Mouse (Mus musculus) bone marrow, adult 2 months (tissue): Measurements from ENCODE around the gene Neurl2. TPM values are rescaled to one million over a fixed set of nuclear protein-coding genes. Genes with fewer than 3 reads are reported as not detected.

ENCODE experiments used
- H3K27ac ChIP-seq: fragments of 200-500 bp; 2 replicates; pipeline ENCODE4 v1.5.1; 2012; ENCODE audit warnings: low read depth, mild to moderate bottlenecking, control low read depth, inconsistent platforms, low read length; ENCODE audit not compliant: control insufficient read depth, poor library complexity, insufficient read depth
- H3K4me1 ChIP-seq: fragments of 200-500 bp; 2 replicates; pipeline ENCODE4 v1.6.1; 2011; ENCODE audit warnings: low read length; ENCODE audit not compliant: control insufficient read depth, insufficient read depth
- H3K4me3 ChIP-seq: fragments of 200-500 bp; replicated peaks from 2 replicates; pipeline ENCODE3; 2011; ENCODE audit warnings: mild to moderate bottlenecking, low read depth, low read length, control low read depth; ENCODE audit not compliant: control insufficient read depth
- CTCF ChIP-seq: fragments of 200-500 bp; IDR thresholded peaks from 2 replicates; pipeline ENCODE4 v1.5.1; 2011; ENCODE audit warnings: low read length, control low read depth; ENCODE audit not compliant: control insufficient read depth, insufficient read depth
- POLR2A ChIP-seq: fragments of 200-500 bp; IDR thresholded peaks from 2 replicates; pipeline ENCODE4 v1.6.1; 2011; ENCODE audit warnings: low read depth, mild to moderate bottlenecking, control low read depth, low read length, borderline replicate concordance; ENCODE audit not compliant: control insufficient read depth
- WGBS: fragments of 180-500 bp; shearing (Covaris S2); methylation state at CpG from one replicate; pipeline ENCODE4 v1.1.7; 2018; 5-methylcytosine and 5-hydroxymethylcytosine counted together
- polyA plus RNA-seq: library from polyadenylated mRNA; stranded (reverse); fragments of >200 nt; gene quantifications from 2 replicates; pipeline ENCODE4 v1.2.4, GENCODE M21; 2011; ENCODE audit warnings: low replicate concordance; ENCODE audit not compliant: missing spikeins, insufficient read depth, insufficient read length

Gene Neurl2
- polyA plus RNA-seq, 1 experiment, result not detected

- 83% methylated on average over 4 of the region's 4 CpGs for WGBS
- Histone ChIP-seq H3K4me3 (no peak overlapping the region), H3K4me1 (no peaks in the 10 kb centered on the region), H3K27ac (no peak overlapping the region)
- TF ChIP-seq POLR2A (no peak), CTCF (no peak)
Observed at GRCm38 (mm10) chr2:164795868-164796267, 37.4 kb downstream of the Neurl2 start.

- no peaks in the 10 kb centered on the region for H3K4me1 ChIP-seq
- 27% methylated on average over 5 of the region's 5 CpGs for WGBS
- no peak overlapping the region for H3K4me3 ChIP-seq
- TF ChIP-seq CTCF (peak; percentile 90), POLR2A (no peak)
- no peak overlapping the region for H3K27ac ChIP-seq
Observed at GRCm38 (mm10) chr2:164794293-164794692, 39.0 kb downstream of the Neurl2 start.

GRCm38 (mm10) chr2:164793772-164794171 is 39.5 kb downstream of the Neurl2 start:
- no peak for TF ChIP-seq POLR2A
- TF ChIP-seq CTCF, result no peak

GRCm38 (mm10) chr2:164793236-164793635 is 40.0 kb downstream of the Neurl2 start:
- H3K27ac ChIP-seq, result no peak overlapping the region
- TF ChIP-seq CTCF, result peak; percentile 74
- no peak for TF ChIP-seq POLR2A
- peaks cover 1% of the 10 kb centered on the region; the same call in 1 of the 2 replicates for H3K4me1 ChIP-seq
- H3K4me3 ChIP-seq, result no peak overlapping the region
- 94% methylated on average over 3 of the region's 3 CpGs for WGBS

More at GRCm38 (mm10) chr2:164793772-164794171, 39.5 kb downstream of the Neurl2 start:
- H3K4me1 ChIP-seq, result no peaks in the 10 kb centered on the region
- WGBS, result 80% methylated on average over 2 of the region's 2 CpGs
- no peak overlapping the region for H3K27ac ChIP-seq
- H3K4me3 ChIP-seq, result no peak overlapping the region

DNA sequence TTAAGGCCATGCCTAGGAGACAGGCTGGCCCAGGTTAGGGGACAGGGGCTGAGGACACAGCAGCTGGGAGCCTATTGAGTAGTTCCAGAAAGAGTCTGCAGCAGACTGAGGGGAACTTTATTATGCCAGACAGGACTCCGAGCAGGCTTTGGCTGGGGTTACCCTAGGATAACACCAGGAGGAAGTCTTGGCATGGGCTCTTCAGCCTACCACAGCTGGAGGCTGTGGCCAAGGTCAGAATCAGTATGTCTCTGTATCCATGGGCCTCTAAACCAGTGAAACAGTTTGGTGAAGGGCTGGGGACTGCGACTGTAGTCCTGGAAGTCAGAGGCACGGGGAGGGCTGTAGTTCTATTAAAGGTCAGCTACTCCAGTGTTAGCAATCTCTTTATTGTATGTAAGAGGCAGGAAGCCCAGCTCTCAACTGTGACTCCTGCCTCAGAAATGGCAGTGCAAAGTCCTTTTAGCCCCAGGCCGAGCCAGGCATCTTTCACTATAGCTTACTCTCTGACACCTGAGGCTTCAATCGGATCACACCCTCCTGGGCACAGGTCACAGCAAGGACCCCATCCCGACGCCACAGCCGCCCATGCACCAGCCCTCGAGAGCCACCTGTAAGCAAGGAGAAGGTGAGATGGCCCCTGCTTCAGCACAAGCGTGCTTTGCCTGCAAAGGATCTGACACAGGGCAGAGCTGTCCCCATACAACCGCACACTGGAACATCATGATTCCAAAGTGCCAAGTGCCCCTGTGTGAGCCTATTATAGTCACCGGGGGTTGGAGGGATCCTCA is 40.7 kb downstream of the Neurl2 start:
- WGBS, result 93% methylated on average over 12 of the region's 12 CpGs
- Histone ChIP-seq H3K4me1 (peaks cover 1% of the 10 kb centered on the region; the same call in 1 of the 2 replicates), H3K27ac (no peak overlapping the region), H3K4me3 (no peak overlapping the region)
- TF ChIP-seq CTCF (no peak), POLR2A (no peak)

GRCm38 (mm10) chr2:164791841-164792261 is 41.4 kb downstream of the Neurl2 start:
- WGBS, result 94% methylated on average over 18 of the region's 18 CpGs
- no peak overlapping the region for H3K27ac ChIP-seq
- peaks cover 1% of the 10 kb centered on the region; the same call in 1 of the 2 replicates for H3K4me1 ChIP-seq
- H3K4me3 ChIP-seq, result no peak overlapping the region
- TF ChIP-seq CTCF (no peak), POLR2A (no peak)

DNA sequence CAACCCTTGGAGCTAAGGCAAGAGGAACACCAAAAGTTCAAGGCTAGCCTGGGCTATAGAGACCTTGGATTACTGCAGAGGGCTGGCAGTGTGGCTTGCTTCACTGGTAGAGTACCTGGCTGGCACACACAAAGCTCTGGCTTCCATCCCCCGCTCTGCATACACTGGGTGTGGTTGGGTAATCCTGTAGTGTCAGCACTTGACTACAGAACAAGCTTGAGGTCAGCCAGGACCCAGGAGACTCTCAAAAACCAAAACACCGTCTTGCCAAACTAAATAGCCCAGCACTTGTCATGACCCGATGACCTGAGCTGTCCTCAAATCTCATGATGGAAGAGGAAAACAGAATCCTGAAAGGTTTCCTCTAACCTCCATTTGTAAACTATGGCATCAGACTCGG is 42.8 kb downstream of the Neurl2 start:
- H3K27ac ChIP-seq, result no peak overlapping the region
- H3K4me1 ChIP-seq, result peaks cover 3% of the 10 kb centered on the region
- no peak overlapping the region for H3K4me3 ChIP-seq
- 84% methylated on average over 4 of the region's 4 CpGs for WGBS
- no peak for TF ChIP-seq CTCF
- TF ChIP-seq POLR2A, result no peak

GRCm38 (mm10) chr2:164788411-164788810 is 44.8 kb downstream of the Neurl2 start:
- 81% methylated on average over 4 of the region's 4 CpGs for WGBS
- TF ChIP-seq CTCF (no peak), POLR2A (no peak)
- H3K4me1 ChIP-seq, result peaks cover 4% of the 10 kb centered on the region
- no peak overlapping the region for H3K27ac ChIP-seq
- no peak overlapping the region for H3K4me3 ChIP-seq

DNA sequence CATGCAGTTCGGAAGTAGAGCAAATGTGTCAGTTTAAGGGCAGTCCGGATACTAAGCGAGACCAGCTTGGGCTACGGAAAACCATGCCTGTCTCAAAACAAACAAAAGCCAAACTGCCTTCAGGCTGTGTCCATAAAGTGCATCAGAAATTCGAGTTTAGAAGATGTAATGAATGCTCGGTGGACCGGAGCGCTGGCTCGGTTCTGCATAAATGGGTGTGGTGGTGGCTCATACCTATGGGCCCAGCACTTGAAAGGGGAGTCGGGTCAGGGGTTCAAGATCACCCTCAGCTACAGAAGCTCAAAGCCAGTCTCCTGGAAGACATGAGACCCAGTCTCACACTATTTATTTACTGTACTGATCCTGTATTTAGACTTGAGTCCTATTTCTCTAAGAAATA is 45.5 kb downstream of the Neurl2 start:
- peaks cover 4% of the 10 kb centered on the region for H3K4me1 ChIP-seq
- H3K4me3 ChIP-seq, result no peak overlapping the region
- TF ChIP-seq CTCF (no peak), POLR2A (no peak)
- no peak overlapping the region for H3K27ac ChIP-seq
- WGBS, result 85% methylated on average over 10 of the region's 10 CpGs
